ENCODE assay signal across 9 mouse cellular contexts in the genomic region with DNA sequence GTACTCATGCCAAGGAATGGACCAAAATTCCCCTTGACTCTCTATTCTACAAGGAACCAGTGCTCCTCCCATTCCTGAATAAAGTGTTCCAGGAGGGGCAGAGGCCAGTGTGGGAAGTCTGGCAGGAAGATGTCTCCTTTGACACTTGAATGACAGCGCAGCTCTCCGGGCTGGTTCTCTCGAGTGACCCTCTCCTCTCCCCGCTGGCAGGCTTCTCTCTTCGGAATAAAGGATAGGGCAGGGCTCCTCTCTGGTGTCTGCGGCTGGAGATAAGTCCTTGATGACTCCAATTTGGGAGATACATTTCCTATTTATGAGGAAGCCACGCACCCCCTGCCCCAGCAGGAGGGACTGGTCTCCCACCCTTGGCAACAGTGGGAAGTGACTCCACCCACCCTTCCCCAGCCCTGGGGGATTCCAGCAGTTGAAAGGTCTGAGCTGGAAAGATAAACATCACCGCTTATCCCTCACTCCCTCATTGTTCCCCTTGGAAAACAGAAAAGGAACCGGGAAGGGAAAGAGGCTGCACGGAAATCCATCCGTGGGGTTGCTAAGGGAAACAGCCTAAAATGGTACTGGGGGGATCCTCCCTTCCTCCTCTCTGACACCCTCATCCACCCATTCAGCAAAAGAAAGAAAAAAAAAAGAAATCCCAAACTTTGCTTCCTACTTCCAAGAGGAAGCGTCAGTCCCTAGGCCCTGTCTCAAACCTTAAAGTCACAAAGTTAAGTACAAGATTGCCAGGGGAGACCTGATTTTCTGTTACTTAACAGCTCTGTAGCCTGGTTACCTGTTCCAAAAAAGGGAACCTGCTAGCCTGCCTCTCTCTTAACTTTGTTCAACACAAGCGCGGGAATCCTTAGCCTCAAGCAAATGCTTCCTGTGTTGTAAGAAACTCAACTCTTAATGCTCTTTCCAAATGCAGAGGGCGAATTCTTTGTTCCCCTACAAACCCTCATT. TPM values are rescaled to one million over a fixed set of nuclear protein-coding genes. Genes with fewer than 3 reads are reported as not detected.
DNase-seq lines count a peak whose midpoint lies in the region; ATAC-seq lines count a peak whose summit lies in the region.
"Had no signal": no experiment of that assay in that cellular context is flagged by ENCODE, and none has a peak within 500 bp of the region (broad histone marks: within the 10 kb centered on the region; RNA-seq: fewer than 3 reads in every experiment).

No protein-coding gene starts in this region.

- no peak overlapping the region for H3K4me3 ChIP-seq in heart, embryonic 15.5 days

- H3K9ac ChIP-seq in heart, embryonic 15.5 days, result no peak overlapping the region

- H3K36me3 ChIP-seq in heart, embryonic 15.5 days, result no peaks in the 10 kb centered on the region

- 26% methylated on average over 15 of the region's 15 CpGs for WGBS in heart, embryonic 15.5 days

- peak overlapping the region; percentile 29; the same call in 1 of the 2 replicates for H3K4me2 ChIP-seq in heart, embryonic 15.5 days

- H3K4me1 ChIP-seq in heart, embryonic 15.5 days (replicated peaks), result peaks cover 33% of the 10 kb centered on the region

- ATAC-seq in common myeloid progenitor, adult 5-6 weeks (replicated peaks; ENCODE audit: low read depth, poor library complexity, severe bottlenecking), result peak; percentile 24; the same call in 1 of the 2 replicates
- ATAC-seq in heart, embryonic 15.5 days (replicated peaks; ENCODE audit: insufficient number of reproducible peaks, insufficient read depth, low FRiP score, low read depth), result peak; percentile 61
- ATAC-seq in megakaryocyte, adult 5-6 weeks (ENCODE audit: poor library complexity, severe bottlenecking), result peak; percentile 29; the same call in 1 of the 2 replicates

- H3K27ac ChIP-seq in heart, embryonic 15.5 days, result peak overlapping the region; percentile 10

- H3K27me3 ChIP-seq in heart, embryonic 15.5 days, result no peaks in the 10 kb centered on the region

- H3K9me3 ChIP-seq in heart, embryonic 15.5 days (replicated peaks), result no peaks in the 10 kb centered on the region

- DNase-seq in cerebellum, adult 8-10 months, result peak; percentile 41
- no peak for DNase-seq in cerebellum, postnatal 4 days (ENCODE audit: low spot score in 2 of 2)
- peak; percentile 50 to 69 for DNase-seq in kidney, postnatal 4 days
- DNase-seq in frontal cortex, postnatal 10 days (ENCODE audit: low spot score in 2 of 2), result no peak
- DNase-seq in layer of hippocampus, adult 9-10 months (ENCODE audit: low spot score), result no peak

RNA-seq across cellular contexts. Expression of a gene that starts 15.7 kb away (rescaled TPM):
- not detected in 2 replicates for total RNA-seq in common myeloid progenitor, adult 5-6 weeks (2017)
- 1.8 and 1.9 TPM in 2 replicates for polyA plus RNA-seq in heart, embryonic 15.5 days (2015; fragmentation: Nextera tagmentation; extraction: Ambion mirVana)
- total RNA-seq in megakaryocyte, adult 5-6 weeks (2015), result not detected in 2 replicates
- total RNA-seq in megakaryocyte, adult 5-6 weeks (2017), result not detected in 2 replicates
- total RNA-seq: gastrocnemius, postnatal 36 days had no signal

Comparison
In these comparisons a context has a peak if more than half of its experiments do, and no peak if none do; other contexts are left out.
1. DNase-seq: peak in cerebellum, adult 8-10 months (single experiment) and kidney, postnatal 4 days (2 of 2); none in cerebellum, postnatal 4 days (0 of 2), frontal cortex, postnatal 10 days (0 of 2) and layer of hippocampus, adult 9-10 months (single experiment).
2. Peak in every context shown above with its lines, with median percentiles within 50 percentile points of each other: ATAC-seq.